Mouse (Mus musculus): ENCODE measurements around the gene Mgst2. TPM values are rescaled to one million over a fixed set of nuclear protein-coding genes. Genes with fewer than 3 reads are reported as not detected.

The Mgst2 gene
- polyA plus RNA-seq, 2 experiments: 0.99 to 6.0 TPM

- no peak overlapping the region for H3K4me3 ChIP-seq (replicated peaks; ENCODE audit: low read length)
- 90% methylated on average over 6 of the region's 6 CpGs for WGBS
- H3K9me3 ChIP-seq (ENCODE audit: control insufficient read depth, low read length): no peaks in the 10 kb centered on the region
- peaks cover 9% of the 10 kb centered on the region for H3K4me1 ChIP-seq (ENCODE audit: control insufficient read depth, insufficient read depth, low read length)
- no peak overlapping the region for H3K27ac ChIP-seq (replicated peaks; ENCODE audit: low read depth, low read length)
- DNase-seq (ENCODE audit: low spot score): no peak
- no peak for TF ChIP-seq POLR2A (IDR thresholded peaks at IDR 0.05; ENCODE audit: borderline replicate concordance, extremely low read depth, insufficient read depth, insufficient read length)
- H3K27me3 ChIP-seq (ENCODE audit: control insufficient read depth, insufficient read depth, low read length): no peaks in the 10 kb centered on the region
- ATAC-seq (ENCODE audit: low FRiP score, low read depth): no peak
- no peak overlapping the region for H3K4me2 ChIP-seq (replicated peaks; ENCODE audit: low read depth, low read length, severe bottlenecking)
- no peak overlapping the region for H3K9ac ChIP-seq (ENCODE audit: low read depth, low read length, severe bottlenecking)
- no peaks in the 10 kb centered on the region for H3K36me3 ChIP-seq (ENCODE audit: control insufficient read depth, insufficient read depth, low read length)
Observed at GRCm38 (mm10) chr3:51726257-51726656, 66.1 kb downstream of the Mgst2 start.

- H3K27ac ChIP-seq (replicated peaks; ENCODE audit: low read depth, low read length): peak overlapping the region; percentile 39; the same call in 1 of the 2 replicates
- 44% methylated on average over 3 of the region's 3 CpGs for WGBS
Observed at GRCm38 (mm10) chr3:51727487-51727886, 67.3 kb downstream of the Mgst2 start.

GRCm38 (mm10) chr3:51727968-51728367 is 67.8 kb downstream of the Mgst2 start:
- TF ChIP-seq POLR2A (IDR thresholded peaks at IDR 0.05; ENCODE audit: borderline replicate concordance, extremely low read depth, insufficient read depth, insufficient read length): no peak
- Histone ChIP-seq H3K4me3 (replicated peaks; ENCODE audit: low read length) (no peak overlapping the region), H3K36me3 (ENCODE audit: control insufficient read depth, insufficient read depth, low read length) (no peaks in the 10 kb centered on the region), H3K9ac (ENCODE audit: low read depth, low read length, severe bottlenecking) (no peak overlapping the region), H3K4me2 (replicated peaks; ENCODE audit: low read depth, low read length, severe bottlenecking) (no peak overlapping the region), H3K27me3 (ENCODE audit: control insufficient read depth, insufficient read depth, low read length) (no peaks in the 10 kb centered on the region), H3K4me1 (ENCODE audit: control insufficient read depth, insufficient read depth, low read length) (peaks cover 9% of the 10 kb centered on the region), H3K9me3 (ENCODE audit: control insufficient read depth, low read length) (no peaks in the 10 kb centered on the region), H3K27ac (replicated peaks; ENCODE audit: low read depth, low read length) (peak overlapping the region; percentile 39; the same call in 1 of the 2 replicates)
- DNase-seq (ENCODE audit: low spot score) (no peak), ATAC-seq (ENCODE audit: low FRiP score, low read depth) (no peak)
- 17% methylated on average over 8 of the region's 8 CpGs for whole genome bisulfite sequencing

More at GRCm38 (mm10) chr3:51727487-51727886, 67.3 kb downstream of the Mgst2 start:
- no peak for ATAC-seq (ENCODE audit: low FRiP score, low read depth)
- Histone ChIP-seq H3K4me2 (replicated peaks; ENCODE audit: low read depth, low read length, severe bottlenecking) (no peak overlapping the region), H3K36me3 (ENCODE audit: control insufficient read depth, insufficient read depth, low read length) (no peaks in the 10 kb centered on the region), H3K4me3 (replicated peaks; ENCODE audit: low read length) (no peak overlapping the region), H3K4me1 (ENCODE audit: control insufficient read depth, insufficient read depth, low read length) (peaks cover 9% of the 10 kb centered on the region), H3K9me3 (ENCODE audit: control insufficient read depth, low read length) (no peaks in the 10 kb centered on the region), H3K27me3 (ENCODE audit: control insufficient read depth, insufficient read depth, low read length) (no peaks in the 10 kb centered on the region), H3K9ac (ENCODE audit: low read depth, low read length, severe bottlenecking) (no peak overlapping the region)
- TF ChIP-seq POLR2A (IDR thresholded peaks at IDR 0.05; ENCODE audit: borderline replicate concordance, extremely low read depth, insufficient read depth, insufficient read length): no peak
- no peak for DNase-seq (ENCODE audit: low spot score)

- H3K9ac ChIP-seq (ENCODE audit: low read depth, low read length, severe bottlenecking): no peak overlapping the region
- DNase-seq (ENCODE audit: low spot score): no peak
- no peak overlapping the region for H3K27ac ChIP-seq (replicated peaks; ENCODE audit: low read depth, low read length)
- no peaks in the 10 kb centered on the region for H3K36me3 ChIP-seq (ENCODE audit: control insufficient read depth, insufficient read depth, low read length)
- 64% methylated on average over 12 of the region's 12 CpGs for WGBS
- no peak for TF ChIP-seq POLR2A (IDR thresholded peaks at IDR 0.05; ENCODE audit: borderline replicate concordance, extremely low read depth, insufficient read depth, insufficient read length)
- no peak overlapping the region for H3K4me2 ChIP-seq (replicated peaks; ENCODE audit: low read depth, low read length, severe bottlenecking)
- no peak overlapping the region for H3K4me3 ChIP-seq (replicated peaks; ENCODE audit: low read length)
- H3K27me3 ChIP-seq (ENCODE audit: control insufficient read depth, insufficient read depth, low read length): no peaks in the 10 kb centered on the region
- peaks cover 9% of the 10 kb centered on the region for H3K4me1 ChIP-seq (ENCODE audit: control insufficient read depth, insufficient read depth, low read length)
- ATAC-seq (ENCODE audit: low FRiP score, low read depth): no peak
- H3K9me3 ChIP-seq (ENCODE audit: control insufficient read depth, low read length): no peaks in the 10 kb centered on the region
Observed at GRCm38 (mm10) chr3:51728456-51728855, 68.3 kb downstream of the Mgst2 start.

- Histone ChIP-seq H3K4me2 (replicated peaks; ENCODE audit: low read depth, low read length, severe bottlenecking) (no peak overlapping the region), H3K4me1 (ENCODE audit: control insufficient read depth, insufficient read depth, low read length) (peaks cover 9% of the 10 kb centered on the region), H3K36me3 (ENCODE audit: control insufficient read depth, insufficient read depth, low read length) (no peaks in the 10 kb centered on the region), H3K9me3 (ENCODE audit: control insufficient read depth, low read length) (no peaks in the 10 kb centered on the region), H3K27ac (replicated peaks; ENCODE audit: low read depth, low read length) (no peak overlapping the region), H3K4me3 (replicated peaks; ENCODE audit: low read length) (no peak overlapping the region), H3K27me3 (ENCODE audit: control insufficient read depth, insufficient read depth, low read length) (no peaks in the 10 kb centered on the region), H3K9ac (ENCODE audit: low read depth, low read length, severe bottlenecking) (no peak overlapping the region)
- no peak for DNase-seq (ENCODE audit: low spot score)
- 65% methylated on average over 14 of the region's 14 CpGs for WGBS
- TF ChIP-seq POLR2A (IDR thresholded peaks at IDR 0.05; ENCODE audit: borderline replicate concordance, extremely low read depth, insufficient read depth, insufficient read length): no peak
- no peak for ATAC-seq (ENCODE audit: low FRiP score, low read depth)
Observed at GRCm38 (mm10) chr3:51729109-51729918, 69.2 kb downstream of the Mgst2 start.

All from limb, embryonic 14.5 days (tissue).